Mouse (Mus musculus) urinary bladder, postnatal 4 days (tissue): ENCODE measurements around the gene Edar.
"Not testable (repeated sequence)": the region's sequence is repeated elsewhere in the genome, so short reads cannot be mapped to it uniquely, and the experiment has no call there.

Experiments
- DNase-seq, 2 experiments: peaks; one replicate each; pipeline ENCODE4 v3.0.0; 2021 to 2022; ENCODE audit warnings: low spot score in 2 of 2

Gene Edar

DNA sequence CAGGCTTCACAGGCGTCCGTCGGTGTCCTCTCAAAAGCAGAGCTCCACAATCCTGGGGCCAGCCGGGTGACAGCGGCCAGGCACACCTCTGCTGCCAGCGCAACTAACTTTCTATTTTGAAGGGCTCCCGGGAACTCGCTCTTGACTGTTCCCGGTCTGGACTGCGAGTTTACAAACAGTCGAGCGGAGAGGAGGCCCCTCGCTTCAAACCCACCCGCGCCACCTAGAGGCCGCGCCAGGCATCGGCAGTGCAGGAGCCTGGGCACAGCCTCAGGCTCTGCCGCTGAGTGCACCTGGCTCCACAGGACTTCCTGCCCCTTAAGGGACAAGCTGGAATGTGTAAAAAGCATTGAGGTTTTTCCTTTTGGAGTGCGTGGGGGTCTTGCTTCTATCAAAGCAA, at the start of gene Edar:
Gene Edar (minus strand): TSS at position 122 of the 400 bp plus-strand sequence.
- DNase-seq, result peak; percentile 68 to 88

DNA sequence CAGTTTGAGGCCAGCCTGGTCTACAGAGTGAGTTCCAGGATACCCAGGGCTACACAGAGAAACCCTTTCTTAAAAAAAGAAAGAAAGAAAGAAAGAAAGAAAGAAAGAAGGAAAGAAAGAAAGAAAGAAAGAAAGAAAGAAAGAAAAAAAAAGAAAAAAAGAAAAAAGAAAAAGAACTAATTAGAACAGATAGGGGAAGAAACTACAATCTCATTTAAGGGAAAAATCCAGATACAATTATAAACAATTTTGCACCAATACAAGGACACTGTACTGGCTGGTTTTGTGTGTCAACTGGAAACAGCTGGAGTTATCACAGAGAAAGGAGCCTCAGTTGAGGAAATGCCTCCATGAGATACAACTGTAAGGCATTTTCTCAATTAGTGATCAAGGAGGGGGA, 42.7 kb upstream of the Edar start, which contains the start of gene Gm17542:
Gene Gm17542 (minus strand): TSS at position 101 of the 400 bp plus-strand sequence.
- DNase-seq, result not testable (repeated sequence)

DNA sequence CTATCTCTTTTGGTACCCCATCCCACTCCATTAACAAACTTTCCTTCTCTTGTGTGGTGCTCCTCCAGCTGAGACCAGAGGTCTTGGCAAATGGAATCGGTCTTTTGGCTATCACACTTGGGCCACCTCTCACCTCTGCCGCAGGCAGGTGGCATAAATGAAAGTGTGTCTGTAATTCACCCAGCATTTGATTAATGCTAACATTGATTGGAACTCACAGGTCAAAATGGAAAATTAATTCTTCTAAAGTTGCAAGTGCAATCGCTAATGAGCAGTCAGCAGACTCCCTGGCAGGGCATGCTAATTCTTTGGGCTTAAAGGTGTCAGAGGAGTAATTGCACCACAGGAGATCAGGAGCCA, 39.3 kb upstream of the Edar start:
- DNase-seq, result no peak

DNA sequence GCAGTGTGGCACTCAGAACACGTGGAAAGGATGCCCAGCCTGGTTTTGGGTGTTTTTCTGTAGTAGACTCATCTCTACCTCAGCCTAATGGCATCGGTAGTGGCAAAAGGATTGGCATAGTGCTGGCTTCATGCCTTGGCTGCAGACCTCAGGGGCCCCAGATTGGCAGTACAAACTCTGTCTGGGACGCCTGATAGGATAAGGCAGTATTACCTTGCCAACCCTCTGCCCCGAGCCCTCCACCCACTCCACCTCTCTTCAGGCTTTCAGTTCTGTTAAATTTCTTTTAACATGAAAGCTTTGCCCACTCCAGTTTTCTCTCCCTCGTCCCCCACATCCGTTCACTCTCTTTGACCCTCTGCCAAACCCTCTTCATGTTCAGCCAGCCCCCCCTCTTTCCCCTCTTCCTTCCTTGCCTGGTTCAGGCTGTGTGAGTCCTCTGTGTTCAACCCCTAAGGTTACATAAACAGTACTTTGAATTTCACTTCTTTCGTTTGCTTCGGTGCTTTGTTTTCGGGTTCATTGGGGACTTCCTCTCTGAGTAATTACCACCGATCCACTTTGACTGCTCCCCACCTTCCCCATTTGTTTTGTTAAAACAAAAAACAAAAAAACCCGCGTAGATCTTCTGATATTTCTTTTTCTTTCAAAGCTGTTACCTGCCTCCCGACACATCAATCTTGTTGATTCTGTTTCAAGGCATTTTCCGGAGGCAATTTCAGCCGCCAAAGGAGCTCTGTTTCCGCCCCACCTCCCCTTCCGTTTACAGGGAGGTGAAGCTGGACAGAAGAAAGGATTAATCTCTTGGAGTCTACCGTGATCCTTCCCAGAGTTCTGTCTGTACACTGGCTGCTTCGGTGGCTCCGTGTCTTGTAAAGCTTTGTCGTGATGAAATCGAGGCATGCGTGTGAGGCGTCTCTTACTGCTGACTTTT, 38.7 kb upstream of the Edar start:
- no peak for DNase-seq

DNA sequence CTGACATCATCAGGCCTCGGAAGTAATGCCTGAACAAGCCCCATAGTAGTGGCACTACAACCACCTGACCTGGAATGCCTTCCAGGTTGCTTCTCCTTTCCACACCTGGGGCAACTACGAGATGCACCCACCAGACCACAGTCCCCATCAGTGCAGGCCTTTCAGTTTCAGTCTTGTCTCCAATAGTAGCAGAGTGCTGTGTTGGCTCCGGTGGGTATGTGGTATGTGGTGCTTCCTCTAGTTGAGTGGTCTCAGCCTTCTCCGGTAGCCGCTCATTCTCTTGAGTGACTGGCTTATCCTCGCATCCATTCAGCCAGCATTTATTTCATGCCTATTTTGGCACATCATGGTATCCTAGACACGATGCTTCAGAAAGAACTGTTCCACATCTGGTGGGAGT, 37.8 kb upstream of the Edar start:
- no peak for DNase-seq

DNA sequence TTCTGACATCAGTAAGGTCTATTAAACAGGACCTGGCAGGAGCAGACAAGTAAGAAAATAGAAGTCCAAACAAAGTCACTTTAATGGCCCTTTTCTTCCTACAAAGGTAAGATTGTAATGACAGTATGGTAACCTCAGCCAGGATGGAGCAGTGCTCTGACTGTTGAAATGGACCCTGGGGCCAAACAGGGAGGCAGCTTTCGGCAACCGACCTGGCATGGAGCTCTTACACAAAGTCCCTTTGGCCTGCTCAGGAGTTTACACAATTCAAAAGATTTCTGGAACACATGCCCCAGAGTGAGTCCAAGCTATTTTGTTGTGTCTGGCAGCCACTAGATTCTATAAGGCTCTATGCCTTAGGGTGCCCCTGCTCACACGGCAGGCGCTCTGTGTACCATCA, 33.6 kb upstream of the Edar start:
- no peak for DNase-seq

DNA sequence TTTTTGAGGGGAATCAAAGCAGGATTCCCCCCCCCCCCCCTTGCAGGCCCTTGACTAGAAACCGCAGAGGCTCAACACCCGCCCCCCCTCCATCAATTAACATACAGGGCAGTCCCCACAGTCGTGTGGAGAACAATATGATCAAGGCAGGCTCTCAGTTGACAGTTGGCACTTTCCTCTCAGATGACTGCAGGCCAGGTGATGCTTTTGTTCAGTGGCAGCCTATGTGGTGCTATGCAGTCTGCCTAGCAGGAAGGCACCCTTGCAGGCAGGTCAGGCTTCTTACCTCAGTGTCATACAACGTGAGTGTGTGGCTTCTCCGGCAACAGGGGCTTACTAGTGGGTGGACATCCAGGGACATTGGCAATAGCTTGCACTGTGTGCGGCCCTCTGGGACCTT, 25.1 kb upstream of the Edar start:
- DNase-seq, result no peak

DNA sequence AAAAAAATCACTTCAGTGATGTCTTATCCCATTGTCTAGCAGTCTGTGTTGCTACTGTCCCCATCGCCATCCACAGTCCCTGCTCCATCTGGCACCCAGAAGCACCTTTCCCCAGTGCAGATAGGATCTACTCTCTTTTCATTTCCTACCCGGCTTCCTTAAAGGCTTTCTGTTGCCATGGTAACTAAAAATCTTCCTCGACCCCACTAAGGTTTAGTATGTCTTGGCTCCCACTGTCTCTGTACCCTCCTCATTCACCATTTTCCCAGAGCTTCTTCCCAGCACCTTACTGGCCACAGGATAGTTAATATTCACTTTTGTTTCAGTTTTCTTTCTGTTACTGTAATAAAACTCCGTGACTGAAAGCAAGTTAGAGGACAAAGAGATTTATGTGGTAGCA, 24.7 kb upstream of the Edar start:
- DNase-seq, result no peak

DNA sequence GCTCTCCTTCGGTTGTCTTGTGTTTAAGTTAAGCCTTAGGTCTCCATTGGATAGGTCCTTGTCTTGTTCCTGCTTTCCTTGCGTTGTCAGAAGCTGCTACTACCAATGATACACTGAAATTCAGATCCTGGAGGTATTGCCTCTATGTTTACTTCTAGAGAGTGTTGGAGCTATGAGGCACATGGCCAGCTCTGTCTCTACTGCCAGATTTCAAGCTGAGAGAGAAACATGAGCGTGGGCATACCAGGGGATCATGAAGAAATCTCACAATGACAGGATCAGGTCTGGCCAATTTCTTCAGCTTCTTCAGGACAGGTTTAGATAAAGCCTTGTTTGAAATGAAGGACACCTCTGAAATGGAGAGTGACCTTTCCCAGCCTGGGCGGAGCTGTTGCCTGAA, 23.5 kb upstream of the Edar start:
- DNase-seq, result no peak

DNA sequence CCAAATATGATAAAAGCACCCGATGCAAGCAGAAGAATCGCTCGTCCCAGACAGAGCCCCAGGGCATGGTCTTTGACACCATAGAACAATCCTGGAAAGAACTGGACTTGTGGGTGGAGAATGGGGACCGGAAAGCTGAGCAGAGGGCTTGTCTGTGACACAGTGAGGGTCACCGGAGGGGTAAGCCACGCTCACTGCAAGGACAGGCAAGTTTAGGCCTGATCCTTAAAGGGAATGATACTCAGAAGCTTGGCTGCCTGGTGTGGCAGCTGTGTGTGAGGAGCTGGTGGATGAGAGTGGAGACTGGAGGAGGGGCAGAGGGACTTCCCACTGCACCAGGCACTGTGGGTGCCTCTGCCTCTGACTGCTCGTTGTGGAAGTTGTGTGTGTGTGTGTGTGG, 15.6 kb upstream of the Edar start:
- no peak for DNase-seq

DNA sequence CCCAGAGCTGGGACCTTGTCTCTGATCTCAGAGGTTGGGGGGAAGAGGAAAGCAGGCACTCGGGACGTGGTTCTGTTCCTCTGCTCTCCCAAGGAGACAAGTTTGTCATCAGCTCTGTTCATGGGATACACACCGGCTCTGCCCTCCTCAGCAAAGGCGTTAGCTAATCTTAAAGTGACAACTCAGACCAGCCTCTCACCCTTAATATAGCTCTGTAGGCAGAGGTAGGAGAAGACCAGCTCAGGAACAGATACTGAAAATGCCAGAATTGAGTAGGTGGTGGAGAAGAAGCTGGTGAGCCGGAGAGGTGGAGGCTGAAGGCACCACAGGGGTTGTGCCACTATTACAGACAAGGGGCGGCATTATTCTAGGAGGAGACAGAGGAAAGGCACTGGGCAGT, 3.8 kb upstream of the Edar start:
- DNase-seq, result no peak

DNA sequence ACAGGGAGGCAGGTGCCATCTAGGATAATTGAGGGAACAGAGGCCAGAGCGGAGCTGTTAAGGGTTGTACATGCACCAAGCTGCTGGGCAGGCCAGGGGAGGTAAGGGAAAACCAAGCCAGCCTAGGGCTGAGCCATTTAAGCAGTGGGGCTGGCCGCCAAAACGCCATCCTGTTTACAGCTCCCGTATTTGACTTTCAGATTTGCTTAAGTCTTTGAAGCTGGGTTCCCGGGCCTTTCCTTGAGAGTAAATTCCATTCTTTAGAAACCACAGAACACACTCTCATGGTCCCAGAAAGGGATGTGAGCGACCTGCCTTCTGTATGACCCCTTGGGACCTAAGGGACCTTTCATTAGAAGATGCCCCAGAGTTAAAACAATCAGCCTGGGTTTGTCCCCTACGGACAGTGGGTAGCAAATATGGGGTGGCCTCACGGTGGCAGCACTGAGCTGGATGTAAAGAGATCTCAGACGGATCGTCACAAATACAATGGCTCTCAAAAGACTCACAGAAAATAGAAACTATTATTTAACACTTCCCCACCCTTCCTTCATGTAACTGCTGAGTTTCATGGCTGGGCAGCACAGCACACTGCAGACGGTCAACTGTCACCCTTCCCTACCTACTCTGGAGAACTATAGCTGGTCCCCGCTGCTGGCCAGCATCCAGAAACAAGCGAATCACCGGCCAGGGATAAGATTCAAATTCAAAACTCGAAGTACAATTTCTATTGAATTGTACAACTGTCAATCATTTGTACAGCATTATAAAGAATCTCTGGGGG, 2.0 kb downstream of the Edar start:
- DNase-seq, result peak; percentile 50 to 85

DNA sequence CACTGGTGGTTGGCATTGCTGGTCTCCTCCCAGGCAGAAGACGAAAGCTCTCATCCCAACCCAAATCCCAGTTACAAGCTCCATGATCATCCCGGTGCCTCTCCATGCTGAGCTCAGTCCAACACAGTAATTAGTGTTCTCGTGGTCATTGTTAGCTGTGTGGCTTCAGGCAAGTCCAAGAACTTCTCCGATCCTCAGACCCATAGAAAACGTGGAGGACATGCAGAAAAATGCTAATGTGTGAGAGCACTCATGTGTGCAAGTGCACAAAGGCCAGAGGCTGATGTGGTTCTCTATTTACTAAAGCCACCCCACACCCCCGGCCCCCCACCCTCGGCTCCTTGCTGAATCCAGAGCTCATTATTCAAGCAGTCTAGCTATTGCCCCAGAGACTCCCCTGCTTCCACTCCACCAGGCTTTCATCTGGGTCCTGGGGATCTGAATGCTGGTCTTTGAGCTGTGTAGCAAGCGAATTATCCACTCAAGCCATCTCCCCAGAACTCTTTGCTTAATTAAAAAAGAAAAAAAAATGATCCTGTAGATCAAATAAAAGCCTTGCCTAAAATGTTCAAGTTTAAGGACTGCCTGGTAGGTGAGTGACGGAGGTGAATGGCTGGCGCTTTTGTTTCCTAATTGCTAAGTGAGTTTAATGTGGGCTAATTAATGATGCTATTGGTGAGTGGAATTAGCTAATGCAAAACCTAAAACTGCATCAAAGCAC, 2.7 kb downstream of the Edar start:
- no peak for DNase-seq

DNA sequence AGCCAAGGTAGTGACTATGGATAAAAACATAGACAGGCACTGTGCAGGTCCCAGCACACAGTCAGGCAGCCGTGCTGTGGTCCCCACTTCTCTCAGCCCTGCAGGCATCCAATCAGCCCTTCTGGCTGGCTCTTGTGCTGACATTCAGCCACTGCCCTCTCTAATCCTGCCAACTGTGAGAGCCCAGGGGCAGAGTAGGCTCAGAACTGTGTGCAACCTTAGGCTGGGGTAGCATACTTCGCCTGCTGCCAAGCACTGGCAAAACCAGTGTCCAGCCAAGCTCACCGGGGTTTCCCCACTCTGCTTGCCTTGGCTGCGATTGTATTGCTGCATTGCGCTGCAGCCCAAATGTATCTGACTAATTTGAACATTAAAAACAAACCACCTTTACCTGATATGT, 11.6 kb downstream of the Edar start:
- DNase-seq, result no peak

DNA sequence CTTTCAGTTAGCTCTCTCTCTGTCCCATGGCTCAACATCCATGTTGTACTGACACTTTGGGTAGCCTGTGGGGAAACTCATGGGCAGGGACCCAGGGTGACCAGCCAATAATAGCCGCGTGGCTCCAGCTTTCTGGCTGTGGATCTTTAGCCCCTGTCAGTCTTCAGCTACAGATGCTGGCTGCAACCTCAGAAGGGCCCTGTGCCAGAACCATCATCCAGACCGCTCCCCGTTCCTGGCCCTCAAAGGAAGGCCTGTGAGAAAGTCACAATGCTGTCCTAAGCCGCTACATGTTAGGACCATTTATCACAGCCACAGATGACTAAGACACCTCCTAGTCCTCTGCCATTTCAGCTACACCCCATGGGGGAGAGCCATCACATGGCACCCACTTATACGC, 12.0 kb downstream of the Edar start:
- DNase-seq, result no peak

DNA sequence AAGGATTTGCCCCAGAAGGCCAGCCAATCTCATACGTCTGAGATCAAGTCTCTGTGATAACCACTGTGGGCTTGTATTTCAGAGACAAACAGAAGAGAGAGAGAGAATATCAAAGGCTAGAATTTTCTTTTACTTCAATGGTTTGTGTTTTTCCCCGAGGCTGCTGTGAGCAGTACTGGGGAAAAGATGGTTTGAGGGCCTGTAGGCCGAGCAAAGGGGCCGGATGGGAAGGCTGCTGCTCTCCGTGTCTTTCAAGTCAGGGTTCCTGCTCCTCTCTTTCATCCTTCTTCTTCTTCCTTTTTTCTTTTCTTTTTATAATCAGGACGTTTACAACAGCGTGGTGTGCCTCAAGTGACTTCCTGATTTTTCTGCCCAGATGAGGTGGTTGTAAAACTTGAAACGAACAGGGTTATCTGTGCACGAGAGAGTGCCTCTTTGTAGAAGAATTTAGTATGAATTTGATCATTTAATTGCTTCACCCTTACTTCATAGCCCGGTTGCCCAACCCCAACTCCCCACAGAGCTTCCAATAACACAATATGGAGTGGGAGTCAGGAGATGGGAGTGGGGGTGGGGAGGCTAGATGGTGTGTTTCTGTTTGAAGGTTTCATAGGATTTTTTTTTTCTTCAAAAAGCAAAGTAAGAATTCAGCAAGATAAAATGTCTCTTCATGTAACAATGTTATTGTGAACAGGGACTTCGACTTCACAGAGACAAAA, 16.0 kb downstream of the Edar start:
- DNase-seq, result no peak

DNA sequence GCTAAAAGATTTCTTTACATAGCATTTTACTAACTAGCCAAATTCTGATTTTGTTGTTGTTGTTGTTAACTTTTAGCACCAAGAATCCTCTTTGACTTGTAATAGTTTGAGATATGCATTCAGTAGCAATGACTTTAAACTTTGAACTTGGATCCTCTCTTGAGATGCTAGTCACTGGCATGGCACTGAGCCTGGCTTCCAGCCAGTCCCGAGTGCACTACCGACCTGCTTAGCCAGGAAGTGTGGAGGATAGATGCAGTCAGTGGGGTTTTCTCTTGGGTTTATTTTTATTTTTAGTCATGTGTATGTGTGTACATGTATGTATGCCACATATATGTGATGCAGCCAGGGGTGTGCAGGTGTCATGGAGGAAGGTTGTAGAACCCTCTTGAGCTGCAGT, 17.7 kb downstream of the Edar start:
- no peak for DNase-seq

DNA sequence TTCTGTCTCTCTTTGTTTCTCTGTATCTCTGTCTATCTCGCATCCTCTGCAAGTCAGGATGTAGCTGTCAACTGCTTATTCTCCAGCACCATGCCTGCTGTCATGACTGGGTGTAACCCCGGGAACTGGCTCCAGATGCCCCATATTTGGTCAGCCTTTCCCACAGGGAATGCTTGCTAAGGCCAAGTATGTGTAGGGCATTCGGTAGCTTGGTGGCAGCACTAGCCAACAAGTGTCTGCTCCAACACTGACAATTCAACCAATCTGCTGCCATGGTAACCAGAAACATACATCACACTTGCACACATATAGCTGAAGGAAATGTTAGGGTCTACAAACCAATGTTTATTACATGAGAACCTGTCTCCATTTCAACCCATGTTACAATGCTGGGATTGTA, 21.8 kb downstream of the Edar start:
- DNase-seq, result no peak

DNA sequence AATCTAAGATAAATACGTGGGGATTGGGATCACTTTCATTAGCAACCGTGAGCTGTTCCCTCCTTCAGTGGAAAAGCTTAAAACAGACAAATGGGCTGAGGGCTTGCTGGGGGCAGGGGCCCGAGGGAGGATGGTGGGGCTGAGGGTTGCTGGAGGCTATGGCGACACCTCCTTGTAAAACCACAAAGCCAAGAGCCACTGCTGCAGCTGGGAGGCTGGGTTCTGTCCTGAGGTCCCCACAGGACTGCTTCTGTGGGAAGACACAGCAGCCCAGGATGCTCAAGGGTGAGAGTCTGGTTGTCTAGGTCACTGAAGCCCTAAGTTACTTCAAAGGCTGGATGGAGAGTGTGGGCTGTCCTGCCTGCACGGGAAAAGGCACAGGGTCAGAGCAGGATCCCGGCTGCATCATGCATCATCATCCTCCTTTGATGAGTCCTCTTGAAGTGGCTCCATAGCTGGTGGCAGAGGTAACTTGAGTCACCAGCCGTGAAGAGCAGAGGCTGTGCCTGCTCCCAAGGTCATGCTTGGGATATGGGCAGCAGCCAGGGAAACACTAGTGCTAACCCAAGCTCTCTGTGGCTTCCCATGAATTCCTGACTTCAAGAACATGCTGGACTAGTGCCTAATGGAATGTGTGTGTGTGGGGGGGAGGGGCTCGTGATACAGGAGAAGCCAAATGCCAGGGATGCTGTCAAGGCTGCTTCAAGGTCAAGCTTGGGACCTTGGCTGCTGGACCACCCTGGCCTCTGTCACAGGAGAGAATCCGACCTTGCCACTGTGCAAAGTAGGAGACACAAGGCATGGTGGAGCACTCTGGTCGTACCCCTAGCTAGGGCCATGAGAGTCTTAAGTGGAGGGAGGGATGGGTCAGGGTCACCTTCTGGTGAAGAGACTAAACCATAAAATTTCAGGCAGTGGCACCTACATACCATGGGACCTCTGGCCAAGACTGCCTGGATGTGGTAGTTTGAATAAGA, 22.7 kb downstream of the Edar start:
- DNase-seq, result no peak

DNA sequence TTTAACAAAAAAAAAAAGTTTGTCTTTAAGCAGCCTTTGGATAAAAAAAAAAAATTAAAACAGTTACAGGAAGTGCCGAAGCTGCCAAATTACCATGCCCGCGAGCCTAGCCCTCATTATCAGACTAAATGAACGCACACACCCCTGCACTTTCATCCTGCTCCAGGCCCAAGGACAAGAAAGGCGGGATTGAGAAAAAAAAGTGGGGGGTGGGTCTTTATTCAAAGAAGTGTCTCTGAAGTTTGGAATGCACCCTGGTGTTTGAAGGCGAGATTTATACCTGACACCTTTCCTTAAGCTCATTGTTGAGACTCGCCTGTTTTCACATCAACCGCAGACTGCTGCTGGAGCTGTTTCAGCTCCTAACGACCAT, 23.4 kb downstream of the Edar start:
- DNase-seq, result no peak
